Mouse (Mus musculus): Measurements from ENCODE around the gene AC129217.1. TPM values are rescaled to one million over a fixed set of nuclear protein-coding genes. Genes with fewer than 3 reads are reported as not detected.

The AC129217.1 gene
- not detected in 2 replicates for polyA plus RNA-seq (2015; fragmentation: Nextera tagmentation; extraction: Ambion mirVana)

GRCm38 (mm10) chr19:8829660-8830059, at the start of gene AC129217.1:
AC129217.1 (plus strand) TSS chr19:8829773.
- Histone ChIP-seq H3K9me3 (no peaks in the 10 kb centered on the region), H3K27ac (no peak within 1 kb of the TSS), H3K36me3 (peaks cover 85% of the 10 kb centered on the region), H3K9ac (no peak within 1 kb of the TSS), H3K4me1 (no peaks in the 10 kb centered on the region), H3K4me2 (no peak within 1 kb of the TSS), H3K27me3 (replicated peaks) (no peaks in the 10 kb centered on the region), H3K4me3 (replicated peaks) (no peak within 1 kb of the TSS)
- WGBS: 86% methylated on average over 8 of the region's 8 CpGs
- ATAC-seq (ENCODE audit: insufficient read depth, low FRiP score, low read depth): no peak

- Histone ChIP-seq H3K27me3 (replicated peaks) (no peaks in the 10 kb centered on the region), H3K9me3 (no peaks in the 10 kb centered on the region), H3K4me3 (replicated peaks) (peak within 1 kb of the TSS; percentile 75), H3K27ac (peak within 1 kb of the TSS; percentile 87), H3K4me2 (peak within 1 kb of the TSS; percentile 70), H3K36me3 (0 out of 2 replicates have a peak, but pooled peaks cover 9% of the 10 kb centered on the region), H3K9ac (peak within 1 kb of the TSS; percentile 61; the same call in 1 of the 2 replicates), H3K4me1 (no peaks in the 10 kb centered on the region)
- under 1% methylated on average over 32 of the region's 32 CpGs for WGBS
- peak; percentile 99 for ATAC-seq (ENCODE audit: insufficient read depth, low FRiP score, low read depth)
Measured at GRCm38 (mm10) chr19:8786008-8786781, 43.4 kb upstream of the AC129217.1 start, which contains the start of gene Taf6l. Taf6l (minus strand) TSS chr19:8786417.

GRCm38 (mm10) chr19:8788521-8788920, 41.1 kb upstream of the AC129217.1 start:
- Histone ChIP-seq H3K9ac (no peak overlapping the region), H3K9me3 (no peaks in the 10 kb centered on the region), H3K4me1 (no peaks in the 10 kb centered on the region), H3K27ac (no peak overlapping the region), H3K4me2 (no peak overlapping the region), H3K36me3 (peaks cover 14% of the 10 kb centered on the region), H3K4me3 (replicated peaks) (no peak overlapping the region), H3K27me3 (replicated peaks) (no peaks in the 10 kb centered on the region)
- 26% methylated on average over 3 of the region's 3 CpGs for WGBS
- ATAC-seq (ENCODE audit: insufficient read depth, low FRiP score, low read depth): no peak

GRCm38 (mm10) chr19:8789171-8789570, 40.4 kb upstream of the AC129217.1 start:
- Histone ChIP-seq H3K4me2 (no peak overlapping the region), H3K9ac (no peak overlapping the region), H3K27ac (no peak overlapping the region), H3K36me3 (peaks cover 19% of the 10 kb centered on the region), H3K27me3 (replicated peaks) (no peaks in the 10 kb centered on the region), H3K4me3 (replicated peaks) (no peak overlapping the region), H3K4me1 (no peaks in the 10 kb centered on the region), H3K9me3 (no peaks in the 10 kb centered on the region)
- WGBS: 25% methylated on average over 1 of the region's 1 CpGs
- ATAC-seq (ENCODE audit: insufficient read depth, low FRiP score, low read depth): no peak

GRCm38 (mm10) chr19:8790171-8790570, 39.4 kb upstream of the AC129217.1 start:
- no peak overlapping the region for H3K4me3 ChIP-seq (replicated peaks)
- no peaks in the 10 kb centered on the region for H3K27me3 ChIP-seq (replicated peaks)
- ATAC-seq (ENCODE audit: insufficient read depth, low FRiP score, low read depth): no peak
- no peaks in the 10 kb centered on the region for H3K9me3 ChIP-seq
- no peak overlapping the region for H3K9ac ChIP-seq
- no peak overlapping the region for H3K4me2 ChIP-seq
- no peak overlapping the region for H3K27ac ChIP-seq
- 82% methylated on average over 7 of the region's 7 CpGs for WGBS
- peaks cover 28% of the 10 kb centered on the region for H3K36me3 ChIP-seq
- no peaks in the 10 kb centered on the region for H3K4me1 ChIP-seq

GRCm38 (mm10) chr19:8798264-8798946, 31.2 kb upstream of the AC129217.1 start, which contains the start of gene Polr2g:
Polr2g (minus strand) TSS chr19:8798577.
- Histone ChIP-seq H3K36me3 (peaks cover 17% of the 10 kb centered on the region), H3K9ac (peak within 1 kb of the TSS; percentile 73), H3K27me3 (replicated peaks) (no peaks in the 10 kb centered on the region), H3K4me3 (replicated peaks) (peak within 1 kb of the TSS; percentile 72), H3K4me2 (peak within 1 kb of the TSS; percentile 66), H3K4me1 (peaks cover 15% of the 10 kb centered on the region), H3K9me3 (no peaks in the 10 kb centered on the region), H3K27ac (peak within 1 kb of the TSS; percentile 72; the same call in 1 of the 2 replicates)
- 1% methylated on average over 25 of the region's 25 CpGs for WGBS
- peak; percentile 79 for ATAC-seq (ENCODE audit: insufficient read depth, low FRiP score, low read depth)

GRCm38 (mm10) chr19:8798947-8799315, 30.6 kb upstream of the AC129217.1 start:
- Histone ChIP-seq H3K27ac (no peak overlapping the region; the same call in 1 of the 2 replicates), H3K36me3 (peaks cover 12% of the 10 kb centered on the region), H3K4me1 (peaks cover 19% of the 10 kb centered on the region), H3K9me3 (no peaks in the 10 kb centered on the region), H3K27me3 (replicated peaks) (no peaks in the 10 kb centered on the region), H3K4me2 (peak overlapping the region; percentile 66), H3K4me3 (replicated peaks) (peak overlapping the region; percentile 72), H3K9ac (no peak overlapping the region)
- ATAC-seq (ENCODE audit: insufficient read depth, low FRiP score, low read depth): no peak

- under 1% methylated on average over 30 of the region's 30 CpGs for WGBS
Measured at GRCm38 (mm10) chr19:8802130-8802821, 27.3 kb upstream of the AC129217.1 start, which contains the start of gene Zbtb3. Zbtb3 (plus strand) TSS chr19:8802555.

DNA sequence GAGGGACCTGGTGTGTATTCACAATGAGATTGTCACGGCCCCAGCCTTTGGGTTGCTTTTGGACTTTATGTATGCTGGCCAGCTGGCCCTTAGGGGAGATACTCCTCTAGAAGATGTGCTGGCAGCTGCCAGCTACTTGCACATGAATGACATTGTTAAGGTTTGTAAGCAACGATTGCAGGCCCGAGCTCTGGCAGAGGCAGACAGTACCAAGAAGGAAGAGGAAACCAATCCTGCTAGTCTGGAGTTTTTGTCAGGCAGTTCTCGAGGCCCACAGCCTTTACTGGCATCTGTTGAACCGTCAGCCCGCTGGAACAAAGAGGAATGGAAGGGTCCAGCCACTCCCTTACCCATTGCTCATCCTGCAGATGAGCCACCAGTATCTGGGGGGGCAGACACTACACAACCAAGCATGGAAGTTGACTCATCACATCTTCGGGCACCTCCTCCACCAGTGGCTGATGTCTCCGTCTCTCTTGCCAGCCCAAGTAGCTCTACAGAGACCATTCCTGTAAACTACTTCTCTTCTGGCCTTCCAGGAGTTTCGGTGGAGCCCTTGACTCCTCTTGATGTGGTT, 26.3 kb upstream of the AC129217.1 start:
- Histone ChIP-seq H3K4me2 (peak overlapping the region; percentile 73), H3K9ac (no peak overlapping the region), H3K36me3 (peaks cover 14% of the 10 kb centered on the region; the same call in 1 of the 2 replicates), H3K4me1 (peaks cover 17% of the 10 kb centered on the region), H3K4me3 (replicated peaks) (peak overlapping the region; percentile 70; the same call in 1 of the 2 replicates), H3K9me3 (no peaks in the 10 kb centered on the region), H3K27ac (peak overlapping the region; percentile 92), H3K27me3 (replicated peaks) (no peaks in the 10 kb centered on the region)
- WGBS: 86% methylated on average over 9 of the region's 9 CpGs
- ATAC-seq (ENCODE audit: insufficient read depth, low FRiP score, low read depth): no peak

More at GRCm38 (mm10) chr19:8802130-8802821, 27.3 kb upstream of the AC129217.1 start, which contains the start of gene Zbtb3:
- Histone ChIP-seq H3K27ac (peak within 1 kb of the TSS; percentile 92), H3K27me3 (replicated peaks) (no peaks in the 10 kb centered on the region), H3K4me3 (replicated peaks) (peak within 1 kb of the TSS; percentile 70), H3K36me3 (peaks cover 6% of the 10 kb centered on the region; the same call in 1 of the 2 replicates), H3K4me2 (peak within 1 kb of the TSS; percentile 73), H3K4me1 (peaks cover 17% of the 10 kb centered on the region), H3K9me3 (no peaks in the 10 kb centered on the region), H3K9ac (no peak within 1 kb of the TSS; the same call in 1 of the 2 replicates)
- peak; percentile 98 for ATAC-seq (ENCODE audit: insufficient read depth, low FRiP score, low read depth)

GRCm38 (mm10) chr19:8803879-8804660, 25.5 kb upstream of the AC129217.1 start:
- 85% methylated on average over 11 of the region's 11 CpGs for WGBS
- ATAC-seq (ENCODE audit: insufficient read depth, low FRiP score, low read depth): no peak
- Histone ChIP-seq H3K4me1 (peaks cover 17% of the 10 kb centered on the region), H3K27me3 (replicated peaks) (no peaks in the 10 kb centered on the region), H3K4me2 (no peak overlapping the region), H3K9ac (no peak overlapping the region), H3K27ac (no peak overlapping the region), H3K9me3 (no peaks in the 10 kb centered on the region), H3K4me3 (replicated peaks) (no peak overlapping the region), H3K36me3 (peaks cover 14% of the 10 kb centered on the region; the same call in 1 of the 2 replicates)

Measured in stomach, embryonic 15.5 days (tissue).